Comparison of ENCODE assay signal across 8 mouse cellular contexts in genomic region chr12:25099563-25100408, GRCm38 (mm10). TPM values are rescaled to one million over a fixed set of nuclear protein-coding genes. Genes with fewer than 3 reads are reported as not detected.
DNase-seq lines count a peak whose midpoint lies in the region; ATAC-seq lines count a peak whose summit lies in the region.

No protein-coding gene starts in this region.

- H3K4me2 ChIP-seq in embryonic facial prominence, embryonic 12.5 days (replicated peaks): peak overlapping the region; percentile 87
- peak overlapping the region; percentile 76 for H3K4me2 ChIP-seq in heart, embryonic 16.5 days (ENCODE audit: low read depth, low read length)

- H3K4me1 ChIP-seq in embryonic facial prominence, embryonic 12.5 days: peaks cover 25% of the 10 kb centered on the region
- H3K4me1 ChIP-seq in heart, embryonic 16.5 days (ENCODE audit: control insufficient read depth, insufficient read depth, low read length): peaks cover 22% of the 10 kb centered on the region

- WGBS in embryonic facial prominence, embryonic 12.5 days: under 1% methylated on average over 38 of the region's 38 CpGs
- WGBS in heart, embryonic 16.5 days: under 1% methylated on average over 38 of the region's 38 CpGs

- no peaks in the 10 kb centered on the region for H3K27me3 ChIP-seq in embryonic facial prominence, embryonic 12.5 days
- H3K27me3 ChIP-seq in heart, embryonic 16.5 days (ENCODE audit: control insufficient read depth, insufficient read depth, low read length): no peaks in the 10 kb centered on the region

- ATAC-seq in CD4-positive, CD25-positive, alpha-beta regulatory T cell, adult 4 months: no peak
- ATAC-seq in embryonic facial prominence, embryonic 12.5 days (ENCODE audit: insufficient number of reproducible peaks, insufficient read depth, low FRiP score, low TSS enrichment): no peak
- ATAC-seq in heart, embryonic 16.5 days (replicated peaks; ENCODE audit: extremely low read depth, insufficient read depth, low FRiP score): no peak

- H3K4me3 ChIP-seq in embryonic facial prominence, embryonic 12.5 days: peak overlapping the region; percentile 88
- peak overlapping the region; percentile 73 for H3K4me3 ChIP-seq in heart, embryonic 16.5 days (ENCODE audit: low read length)

- H3K9me3 ChIP-seq in embryonic facial prominence, embryonic 12.5 days: no peaks in the 10 kb centered on the region
- no peaks in the 10 kb centered on the region for H3K9me3 ChIP-seq in heart, embryonic 16.5 days (replicated peaks; ENCODE audit: control insufficient read depth, low read length)

- H3K36me3 ChIP-seq in embryonic facial prominence, embryonic 12.5 days: no peaks in the 10 kb centered on the region
- H3K36me3 ChIP-seq in heart, embryonic 16.5 days (ENCODE audit: control insufficient read depth, insufficient read depth): no peaks in the 10 kb centered on the region

- H3K9ac ChIP-seq in embryonic facial prominence, embryonic 12.5 days: peak overlapping the region; percentile 72
- peak overlapping the region; percentile 80 for H3K9ac ChIP-seq in heart, embryonic 16.5 days (ENCODE audit: low read length)

- peak overlapping the region; percentile 99 for H3K27ac ChIP-seq in embryonic facial prominence, embryonic 12.5 days
- peak overlapping the region; percentile 86 for H3K27ac ChIP-seq in heart, embryonic 16.5 days (ENCODE audit: low read length)

- DNase-seq in CD4-positive, CD25-positive, alpha-beta regulatory T cell, adult 2 months (ENCODE audit: low read depth, low spot score): peak; percentile 45
- DNase-seq in Muller cell, postnatal 12 days (ENCODE audit: inconsistent ontology term): peak; percentile 59
- peak; percentile 62 to 73 for DNase-seq in kidney, postnatal 36 days
- DNase-seq in mesoderm, embryonic 11.5 days (ENCODE audit: low read depth, low spot score): peak; percentile 61
- DNase-seq in testis, postnatal 14 days (ENCODE audit: low spot score): peak; percentile 38

RNA-seq across cellular contexts. Expression of gene Id2, which starts 2.8 kb away (rescaled TPM):
- 100 to 1,000 TPM; 249 to 258 TPM for polyA plus RNA-seq in CD4-positive, CD25-positive, alpha-beta regulatory T cell, adult 4 months (2017; shearing (Covaris generic))
- 448 and 458 TPM in 2 replicates for polyA plus RNA-seq in embryonic facial prominence, embryonic 12.5 days (2016; fragmentation: Nextera tagmentation; extraction: Ambion mirVana)
- 157 TPM in 2 replicates for polyA plus RNA-seq in heart, embryonic 16.5 days (2015; fragmentation: Nextera tagmentation; extraction: Ambion mirVana)
